In genomic region chr11:45538011-45538410, GRCm38 (mm10) we compare ENCODE assay signal across 13 mouse cellular contexts.
DNase-seq lines count a peak whose midpoint lies in the region; ATAC-seq lines count a peak whose summit lies in the region.
"Had no signal": no experiment of that assay in that cellular context is flagged by ENCODE, and none has a peak within 500 bp of the region (broad histone marks: within the 10 kb centered on the region; RNA-seq: fewer than 3 reads in every experiment).

No protein-coding gene starts in this region.

- no peak for ATAC-seq in embryonic facial prominence, embryonic 15.5 days (ENCODE audit: insufficient number of reproducible peaks, low FRiP score, low TSS enrichment, low read depth)
- ATAC-seq in forebrain, embryonic 12.5 days (ENCODE audit: low FRiP score) = no peak
- ATAC-seq: intestine, embryonic 15.5 days; Patski had no signal

- no peak overlapping the region for H3K4me2 ChIP-seq in embryonic facial prominence, embryonic 15.5 days (replicated peaks)
- no peak overlapping the region for H3K4me2 ChIP-seq in forebrain, embryonic 12.5 days
- H3K4me2 ChIP-seq: heart, embryonic 12.5 days; intestine, embryonic 15.5 days; liver, embryonic 13.5 days had no signal

- H3K9me3 ChIP-seq in heart, embryonic 10.5 days = no peaks in the 10 kb centered on the region
- H3K9me3 ChIP-seq in embryonic facial prominence, embryonic 15.5 days (replicated peaks) = no peaks in the 10 kb centered on the region
- H3K9me3 ChIP-seq in forebrain, embryonic 12.5 days = no peaks in the 10 kb centered on the region
- H3K9me3 ChIP-seq: heart, embryonic 12.5 days; intestine, embryonic 15.5 days; liver, embryonic 13.5 days had no signal

- no peak overlapping the region for H3K9ac ChIP-seq in embryonic facial prominence, embryonic 15.5 days
- no peak overlapping the region for H3K9ac ChIP-seq in forebrain, embryonic 12.5 days
- H3K9ac ChIP-seq: heart, embryonic 12.5 days; intestine, embryonic 15.5 days; liver, embryonic 13.5 days had no signal

- intact Hi-C loops in heart, postnatal 36 days (cut with DNase I) = loop anchor here (5.0 to 10.0 kb wide), 2 partner anchors 197 to 531 kb away; no protein-coding TSS in a partner anchor

- H3K4me1 ChIP-seq in heart, embryonic 10.5 days = peaks cover 9% of the 10 kb centered on the region; the same call in 1 of the 2 replicates
- H3K4me1 ChIP-seq in embryonic facial prominence, embryonic 15.5 days = peaks cover 28% of the 10 kb centered on the region
- peaks cover 7% of the 10 kb centered on the region for H3K4me1 ChIP-seq in forebrain, embryonic 12.5 days
- H3K4me1 ChIP-seq: liver, embryonic 13.5 days had no signal

- 0 out of 2 replicates have a peak overlapping the region, but pooled peaks have one; percentile 29 for H3K27ac ChIP-seq in heart, embryonic 10.5 days
- peak overlapping the region; percentile 65; the same call in 1 of the 2 replicates for H3K27ac ChIP-seq in embryonic facial prominence, embryonic 15.5 days (replicated peaks)
- H3K27ac ChIP-seq in forebrain, embryonic 12.5 days = no peak overlapping the region
- H3K27ac ChIP-seq: intestine, embryonic 15.5 days; liver, embryonic 13.5 days had no signal

- WGBS in heart, embryonic 10.5 days = 74% methylated on average over 7 of the region's 7 CpGs
- 57% methylated on average over 7 of the region's 7 CpGs for WGBS in embryonic facial prominence, embryonic 15.5 days
- 63% methylated on average over 7 of the region's 7 CpGs for WGBS in forebrain, embryonic 12.5 days

- no peaks in the 10 kb centered on the region for H3K36me3 ChIP-seq in heart, embryonic 10.5 days
- H3K36me3 ChIP-seq in embryonic facial prominence, embryonic 15.5 days = no peaks in the 10 kb centered on the region
- H3K36me3 ChIP-seq in forebrain, embryonic 12.5 days (replicated peaks) = no peaks in the 10 kb centered on the region
- H3K36me3 ChIP-seq: heart, embryonic 12.5 days; intestine, embryonic 15.5 days; liver, embryonic 13.5 days had no signal

- H3K27me3 ChIP-seq in heart, embryonic 10.5 days (ENCODE audit: insufficient read depth, poor library complexity, severe bottlenecking) = peaks cover 6% of the 10 kb centered on the region; the same call in 1 of the 2 replicates
- no peaks in the 10 kb centered on the region for H3K27me3 ChIP-seq in embryonic facial prominence, embryonic 15.5 days
- H3K27me3 ChIP-seq in forebrain, embryonic 12.5 days = 0 out of 2 replicates have a peak, but pooled peaks cover 2% of the 10 kb centered on the region
- H3K27me3 ChIP-seq: heart, embryonic 12.5 days; intestine, embryonic 15.5 days; liver, embryonic 13.5 days had no signal

- no peak for DNase-seq in heart, embryonic 10.5 days (ENCODE audit: low spot score)
- no peak for DNase-seq in heart, postnatal 36 days
- peak; percentile 10 for DNase-seq in right cerebral cortex, postnatal 14 days
- DNase-seq in right cerebral cortex, postnatal 36 days (ENCODE audit: low spot score in 2 of 2) = no peak
- no peak for DNase-seq in thymus, adult 18-20 months
- no peak for DNase-seq in right cerebral cortex, postnatal 25 days
- DNase-seq: liver, embryonic 13.5 days; thymus, postnatal 36 days had no signal

- H3K4me3 ChIP-seq in heart, embryonic 10.5 days = no peak overlapping the region
- no peak overlapping the region for H3K4me3 ChIP-seq in embryonic facial prominence, embryonic 15.5 days (replicated peaks)
- H3K4me3 ChIP-seq in forebrain, embryonic 12.5 days (replicated peaks) = no peak overlapping the region
- H3K4me3 ChIP-seq: heart, embryonic 12.5 days; intestine, embryonic 15.5 days; liver, embryonic 13.5 days had no signal
